Mouse (Mus musculus) layer of hippocampus, adult 18-20 months (tissue): Measurements from ENCODE around the gene Ankrd44. TPM values are rescaled to one million over a fixed set of nuclear protein-coding genes. Genes with fewer than 3 reads are reported as not detected.

ENCODE experiments used
- DNase-seq, 2 experiments: peaks; one replicate each; pipeline ENCODE4 v3.0.0; 2022; ENCODE audit warnings: low spot score in 2 of 2
- total RNA-seq, 2 experiments: library from RNA; stranded (reverse); gene quantifications; 2 replicates each; pipeline ENCODE4 v1.2.3; 2021

Ankrd44 gene
- total RNA-seq, 2 experiments from 2014 or later = 11.1 to 12.6 TPM

DNA sequence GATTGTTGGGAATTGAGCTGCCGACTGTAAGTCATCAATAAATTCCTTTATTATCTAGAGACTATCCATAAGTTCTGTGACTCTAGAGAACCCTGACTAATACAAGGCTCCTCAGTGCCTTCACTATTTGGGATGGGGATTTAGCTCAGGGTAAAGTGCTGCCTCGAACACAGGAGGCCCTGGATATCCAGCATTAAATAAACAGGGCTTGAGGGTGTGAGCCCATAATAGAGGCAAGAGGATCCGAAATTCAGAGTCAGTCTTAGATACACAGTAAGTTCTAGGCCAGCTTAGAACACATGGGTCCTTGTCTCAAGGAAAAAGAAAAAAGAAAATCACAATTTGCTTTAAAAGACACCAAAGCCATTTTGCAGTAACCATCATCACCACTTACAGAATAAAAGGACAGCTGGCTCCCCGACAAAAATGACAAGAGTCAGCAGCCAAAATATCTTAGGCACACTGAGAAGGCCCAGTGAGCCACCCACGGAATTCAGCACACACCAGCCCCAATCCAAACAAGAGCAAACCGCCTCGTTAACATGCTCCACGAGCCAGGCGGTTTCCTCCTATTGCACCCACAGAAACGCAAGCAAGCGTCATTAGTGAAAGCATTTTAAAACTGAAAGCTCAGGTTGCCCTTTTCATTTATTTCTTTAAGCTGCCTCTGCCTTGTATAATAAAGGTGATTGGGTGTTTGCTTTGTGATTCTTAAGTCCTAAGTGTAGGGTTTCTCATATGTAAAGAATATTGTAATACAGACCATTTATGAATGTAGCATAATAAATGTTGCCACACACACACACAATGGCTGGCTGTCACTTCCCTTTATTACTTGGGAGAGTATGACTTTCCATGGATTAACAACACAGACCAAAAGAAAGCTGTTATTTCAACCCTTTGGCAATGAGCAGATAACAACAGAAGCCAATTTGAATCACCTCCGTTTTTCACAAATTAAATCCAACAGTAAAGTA is 29.8 kb downstream of the Ankrd44 start:
- peak; percentile 61 to 70 for DNase-seq

DNA sequence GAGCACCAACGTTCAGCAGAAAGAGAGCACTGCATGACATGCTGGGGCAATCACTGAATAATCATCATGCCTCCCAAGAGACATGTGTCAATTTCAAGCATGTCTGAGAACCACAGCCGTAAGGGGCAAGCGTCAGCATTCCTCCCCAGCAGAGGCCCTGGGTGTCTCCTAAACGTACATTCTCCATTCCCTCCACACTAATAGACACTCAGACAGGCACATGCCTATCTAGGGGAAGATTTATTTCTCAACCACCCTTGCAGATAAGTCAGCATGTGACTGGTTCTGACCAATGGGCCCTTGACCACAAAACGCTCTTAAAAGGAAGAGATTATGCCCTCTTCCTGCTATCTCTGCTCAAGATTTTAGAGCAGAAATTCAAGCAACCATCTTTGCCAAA is 37.7 kb downstream of the Ankrd44 start:
- DNase-seq = no peak

DNA sequence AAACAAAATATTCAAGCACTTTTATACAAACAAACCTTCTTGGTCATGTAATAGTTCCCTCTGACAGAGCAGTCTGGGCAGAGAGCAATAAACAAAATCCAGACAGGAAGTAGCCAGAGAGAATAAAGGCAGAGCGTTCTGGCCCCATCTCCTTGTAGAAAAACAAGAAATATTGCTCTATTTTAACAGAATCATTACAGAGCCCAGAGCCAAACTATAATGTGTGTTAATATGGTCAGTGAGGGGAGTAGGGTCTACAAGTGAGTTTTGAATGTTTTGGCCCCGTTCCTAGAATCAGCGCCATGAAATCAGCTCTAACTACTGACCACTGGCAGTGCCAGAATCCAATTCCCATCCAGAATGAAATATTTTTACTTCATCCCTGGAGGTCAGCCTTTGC is 38.3 kb downstream of the Ankrd44 start:
- no peak for DNase-seq

DNA sequence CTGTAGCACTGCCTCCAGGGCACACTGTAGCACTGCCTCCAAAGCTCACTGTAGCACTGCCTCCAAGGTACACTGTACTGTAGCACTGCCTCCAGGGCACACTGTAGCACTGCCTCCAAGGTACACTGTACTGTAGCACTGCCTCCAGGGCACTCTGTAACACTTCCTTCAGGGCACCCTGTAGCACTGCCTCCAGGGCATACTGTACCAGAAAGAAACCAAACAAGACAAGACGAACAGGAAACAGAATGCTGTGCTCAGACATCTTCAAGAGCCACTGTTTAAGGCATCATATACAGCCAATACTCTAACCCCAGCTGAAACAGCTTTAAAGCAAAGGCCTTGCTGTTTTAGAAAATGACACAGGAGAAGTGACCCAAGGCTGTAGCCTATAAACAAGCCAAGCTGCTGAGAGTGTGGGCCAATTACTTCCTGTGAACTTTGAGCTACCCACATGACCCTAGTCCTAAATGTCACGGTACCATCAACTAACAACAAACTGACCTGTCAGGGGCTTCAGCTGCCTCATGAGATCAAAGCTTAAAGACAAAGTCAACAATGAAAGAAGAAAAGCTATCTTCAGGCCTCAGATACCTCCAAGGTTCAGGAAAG is 43.2 kb downstream of the Ankrd44 start:
- DNase-seq = no peak

DNA sequence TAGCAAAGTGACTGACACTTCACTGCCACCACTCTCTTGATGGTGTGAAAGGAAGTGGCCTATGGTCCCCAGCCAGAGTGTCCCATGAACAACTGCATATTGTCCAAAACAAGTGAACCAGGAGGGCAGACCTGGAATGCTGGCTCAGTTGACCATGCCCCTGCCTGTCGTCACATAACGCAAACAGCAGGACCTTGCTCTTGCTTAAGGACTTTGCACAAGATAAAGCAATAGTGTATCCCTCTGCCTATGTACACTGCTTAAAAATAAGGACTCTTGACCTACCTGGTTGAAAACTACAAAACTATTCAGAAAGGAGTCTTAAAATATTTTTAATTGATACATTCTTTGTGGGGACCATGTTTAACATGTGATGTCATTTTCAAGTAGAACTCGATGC is 44.7 kb downstream of the Ankrd44 start:
- DNase-seq = no peak

DNA sequence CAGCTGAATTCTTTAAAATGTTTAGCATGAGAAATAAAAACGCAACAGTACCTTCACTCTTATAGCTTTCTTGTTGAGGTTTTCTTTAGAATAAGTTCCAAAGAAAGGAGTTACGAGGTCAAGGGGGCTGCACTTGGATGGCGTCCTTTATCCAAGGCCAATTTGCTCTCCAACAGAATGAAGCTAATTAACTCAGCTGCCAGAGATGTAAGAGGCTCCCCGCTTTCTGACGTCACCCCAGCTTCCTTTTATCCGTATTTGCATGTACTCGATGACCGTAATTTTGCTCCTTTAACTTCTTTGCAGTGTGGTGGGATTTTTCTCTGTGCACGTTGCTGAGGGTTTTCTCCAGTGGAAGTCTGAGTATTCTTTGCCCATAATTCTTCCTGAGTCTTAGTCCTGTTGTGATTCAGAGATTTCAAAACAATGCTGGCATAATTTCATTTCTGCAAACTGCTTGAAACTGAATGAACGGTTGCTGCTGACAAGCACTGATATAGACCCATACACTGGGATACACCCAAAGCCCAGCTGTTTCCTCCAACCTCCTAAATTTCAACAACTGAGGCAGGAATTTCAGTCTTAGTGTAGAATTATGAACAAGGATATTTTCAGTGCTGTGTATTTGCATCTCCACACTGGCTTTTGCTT is 48.6 kb downstream of the Ankrd44 start:
- DNase-seq = no peak

DNA sequence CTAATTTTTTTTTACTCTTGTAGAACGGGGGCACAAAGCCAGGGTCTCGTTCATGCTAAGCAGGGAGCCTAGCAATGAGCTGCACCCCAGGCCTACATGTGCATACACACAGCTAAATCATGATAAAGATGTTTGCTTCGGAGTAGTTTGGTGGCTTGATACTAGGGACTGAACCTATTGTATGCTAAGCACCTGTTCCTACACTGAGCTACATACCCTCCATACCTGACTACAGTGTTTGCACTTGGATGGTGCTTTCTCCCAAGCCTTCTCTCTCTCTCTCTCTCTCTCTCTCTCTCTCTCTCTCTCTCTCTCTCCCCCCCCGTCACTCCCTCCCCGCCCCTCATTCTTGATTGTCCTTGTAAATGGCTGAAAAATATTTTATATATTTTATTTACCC is 49.2 kb downstream of the Ankrd44 start:
- no peak for DNase-seq

DNA sequence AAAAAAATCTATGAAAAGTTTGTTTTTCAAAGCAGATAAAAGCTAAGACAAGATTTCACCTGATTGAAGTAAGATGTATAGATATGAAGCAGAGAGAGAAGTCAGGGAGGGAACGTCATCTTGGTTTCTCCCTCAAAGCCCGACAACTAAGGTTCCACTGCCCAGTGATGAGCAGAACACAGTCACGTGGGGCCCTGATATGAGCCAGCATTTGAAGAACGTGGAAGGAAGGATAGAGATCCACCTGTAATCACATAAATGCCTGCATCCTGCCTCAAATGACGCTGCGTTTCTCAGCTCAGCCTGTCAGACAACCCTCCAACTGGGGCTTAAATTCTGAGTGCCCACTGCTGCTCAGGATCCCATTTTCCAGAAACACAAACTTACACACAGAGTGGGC is 52.1 kb downstream of the Ankrd44 start:
- DNase-seq = no peak

DNA sequence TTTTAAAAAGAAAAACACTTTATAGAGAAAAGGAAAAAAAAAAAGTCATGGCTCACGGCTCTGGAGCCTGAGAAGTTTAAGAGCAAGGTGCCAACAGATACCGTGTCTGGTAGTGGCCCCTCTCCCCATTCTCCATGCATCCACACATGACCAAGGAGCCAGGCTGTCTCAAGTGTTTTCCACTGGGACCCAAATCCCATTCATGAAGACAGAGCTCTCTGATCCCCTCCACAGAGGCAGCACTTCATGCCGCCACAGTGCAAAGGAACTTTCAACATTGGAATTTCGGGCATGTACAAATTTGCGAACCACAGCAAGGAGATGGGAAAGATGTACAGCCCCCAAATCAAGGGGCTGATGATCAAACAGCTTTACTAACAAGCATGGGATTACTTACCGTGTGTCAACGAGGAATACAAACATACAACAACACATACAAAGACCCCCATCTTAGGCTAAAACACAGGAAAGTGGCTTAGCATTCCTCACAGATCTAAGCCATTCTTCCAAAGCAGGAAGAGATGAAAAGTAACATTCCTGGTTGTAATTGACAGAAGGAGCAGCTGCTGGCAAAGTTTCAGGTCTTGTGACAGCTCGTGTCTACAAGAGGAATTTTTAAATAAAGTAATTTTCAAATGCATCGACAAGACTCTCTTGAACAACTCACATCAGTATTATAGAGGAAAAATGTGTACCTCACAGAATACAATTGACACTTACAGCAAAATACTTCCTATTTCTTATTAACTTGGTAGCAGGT is 53.1 kb downstream of the Ankrd44 start:
- DNase-seq = peak in 1 of 2 experiments; percentile 11

DNA sequence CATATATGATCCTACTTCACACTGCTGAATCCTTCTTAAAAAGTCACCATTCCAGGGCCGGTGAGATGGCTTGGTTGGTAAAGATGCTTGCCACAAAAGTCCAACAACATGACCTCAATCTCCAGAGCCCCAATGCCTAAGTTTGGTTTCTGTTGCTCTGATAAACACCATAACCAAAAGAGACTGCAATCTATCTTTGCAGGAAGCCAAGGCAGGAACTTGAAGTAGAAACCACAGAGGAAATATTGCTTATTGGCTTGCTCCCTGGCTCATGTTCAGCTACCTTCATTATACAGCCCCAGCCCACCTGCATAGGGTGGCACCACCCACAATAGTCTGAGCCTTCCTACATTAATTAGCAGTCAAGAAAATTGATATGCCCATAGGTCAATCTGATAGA is 54.9 kb downstream of the Ankrd44 start:
- DNase-seq = no peak

DNA sequence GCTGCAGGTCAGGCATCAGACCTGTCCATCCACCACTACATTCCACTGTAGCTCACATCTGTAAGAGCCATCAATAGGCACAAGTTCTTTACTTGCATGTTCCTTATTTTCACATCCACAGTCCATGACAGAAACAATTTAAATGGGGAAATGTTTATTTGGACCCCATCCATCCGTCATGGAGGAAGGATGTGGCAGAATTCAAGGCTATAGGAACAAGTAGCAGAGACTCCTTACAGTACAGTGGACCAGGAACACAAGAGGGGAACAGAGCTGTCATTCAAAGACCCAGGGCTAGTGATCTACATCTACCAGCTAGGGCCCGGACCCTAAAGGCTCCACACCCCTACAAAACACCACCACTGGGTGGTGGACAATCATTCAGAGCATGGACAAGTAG is 55.6 kb downstream of the Ankrd44 start:
- DNase-seq = no peak

DNA sequence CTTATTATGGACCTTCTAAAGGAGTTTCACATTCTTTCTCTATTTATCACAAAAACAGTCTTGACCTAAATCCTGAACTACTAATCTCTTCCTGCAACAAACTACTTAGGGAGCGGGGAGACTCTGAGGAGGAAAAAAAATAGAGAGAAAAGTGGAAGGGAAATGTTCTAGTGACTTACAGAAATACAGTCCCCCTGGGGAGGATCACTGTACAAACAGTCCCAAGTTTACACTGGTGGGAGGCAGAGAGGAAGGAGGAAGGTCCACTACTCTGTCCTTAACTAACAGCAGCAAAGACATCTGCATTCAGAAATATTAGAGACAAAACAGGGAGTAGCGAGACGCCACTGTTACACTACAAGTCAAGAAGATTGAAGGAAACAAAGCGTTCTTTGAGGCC is 59.0 kb downstream of the Ankrd44 start:
- no peak for DNase-seq

DNA sequence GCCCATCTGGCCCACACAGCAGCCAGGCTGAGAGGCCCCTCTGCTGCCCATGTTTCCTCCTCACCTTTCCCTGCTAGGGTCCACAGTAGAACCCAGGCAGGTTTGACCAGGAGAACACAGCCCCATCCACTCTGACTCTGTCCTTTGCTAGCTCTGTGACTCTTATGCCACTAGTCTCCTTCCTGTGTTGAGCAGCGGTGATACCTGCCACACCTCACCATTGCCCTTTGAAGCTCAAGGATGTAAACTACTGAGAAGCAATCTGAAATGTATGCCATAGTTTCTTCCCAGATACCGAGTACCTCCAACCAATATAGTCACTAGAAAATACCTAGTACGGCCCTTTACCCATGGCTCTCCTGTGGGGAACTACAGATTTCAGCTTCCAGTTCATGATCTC is 60.1 kb downstream of the Ankrd44 start:
- no peak for DNase-seq

DNA sequence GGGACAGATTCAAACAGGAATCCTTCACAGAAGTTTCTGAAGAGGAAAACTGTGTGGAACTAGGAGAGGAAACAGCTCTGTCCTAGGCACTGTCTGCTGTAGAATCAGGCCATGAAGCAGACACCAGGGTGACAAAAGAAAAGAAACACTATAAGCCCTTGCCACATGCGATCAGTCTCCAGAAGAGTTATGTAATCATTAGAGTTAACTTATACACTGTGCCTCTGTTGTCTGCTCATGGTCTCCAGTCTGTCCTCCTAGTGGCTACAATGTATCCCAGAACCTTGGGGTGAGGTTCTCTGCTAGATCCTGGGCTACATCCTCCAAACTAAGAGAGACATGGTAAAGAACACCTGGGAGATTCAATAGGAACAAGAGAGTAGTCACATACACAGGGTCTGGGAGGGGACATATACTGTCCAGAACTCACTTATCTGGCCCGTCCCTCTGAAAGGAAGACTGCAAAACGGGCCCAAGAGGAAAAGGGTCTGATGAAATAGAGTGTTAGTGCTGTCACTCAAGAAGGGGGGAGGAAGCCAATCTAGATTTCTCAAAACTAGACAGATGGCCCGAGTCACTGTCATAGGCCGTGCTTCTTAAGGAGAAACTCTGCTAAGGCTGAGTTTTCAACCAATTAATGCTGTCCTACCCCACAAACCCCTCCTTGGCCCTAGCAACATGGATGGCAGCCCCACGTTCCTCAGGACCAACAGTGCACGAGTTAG is 61.1 kb downstream of the Ankrd44 start:
- DNase-seq = no peak

DNA sequence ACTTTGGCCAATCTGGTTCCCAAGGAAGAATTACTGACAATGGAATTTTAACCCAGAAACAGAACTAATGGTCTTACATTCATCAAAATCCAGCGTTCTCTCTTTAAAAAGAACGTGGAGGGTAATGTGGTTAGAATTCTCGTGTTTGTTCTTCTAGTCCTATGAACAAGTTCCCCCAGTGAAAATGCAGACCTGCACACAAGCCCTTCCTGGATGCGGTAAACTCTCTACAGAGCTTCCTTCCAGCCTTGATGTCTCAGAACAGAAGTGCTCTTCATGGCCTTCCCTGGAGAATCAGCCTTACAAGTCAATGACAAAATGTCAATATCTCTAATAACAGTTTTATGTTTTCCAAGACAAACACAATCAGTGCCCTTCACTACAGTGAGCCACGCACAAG is 65.8 kb downstream of the Ankrd44 start:
- no peak for DNase-seq

DNA sequence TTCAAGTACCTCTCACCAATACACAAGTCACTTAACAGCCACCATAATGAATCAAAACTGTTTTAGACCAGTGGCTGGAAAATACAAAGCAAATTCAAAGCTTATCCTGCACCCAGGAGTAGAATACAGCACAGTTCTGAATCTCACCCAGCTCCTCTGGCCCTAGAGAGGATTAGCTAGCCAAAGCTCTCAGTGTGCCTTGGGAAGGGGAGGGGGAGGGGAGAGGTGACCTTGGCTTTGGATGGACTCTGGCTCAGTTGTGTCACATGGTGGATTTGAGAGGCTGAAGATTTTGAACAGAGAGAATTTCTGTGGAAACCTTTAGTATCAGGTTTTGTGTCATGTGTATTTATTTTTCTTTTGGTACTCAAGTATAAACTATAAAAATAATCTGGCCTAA is 66.3 kb downstream of the Ankrd44 start:
- no peak for DNase-seq

DNA sequence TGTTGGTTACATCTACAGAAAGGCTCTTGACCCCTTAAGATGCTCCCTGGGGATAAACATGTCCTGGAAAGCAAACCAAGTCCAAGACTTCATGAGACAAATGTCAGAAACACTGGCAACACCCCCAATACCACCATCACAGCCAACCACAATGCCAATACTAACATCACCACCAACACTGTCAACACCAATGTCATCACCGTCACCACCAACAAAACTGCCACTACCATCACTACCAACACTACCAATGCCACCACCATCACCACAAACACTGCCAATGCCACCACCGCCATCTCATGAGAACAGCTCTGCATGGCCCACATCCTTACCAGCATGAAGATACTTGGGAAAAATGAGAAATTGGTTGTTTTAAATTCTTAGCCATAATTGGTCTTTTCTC is 67.3 kb downstream of the Ankrd44 start:
- DNase-seq = no peak

DNA sequence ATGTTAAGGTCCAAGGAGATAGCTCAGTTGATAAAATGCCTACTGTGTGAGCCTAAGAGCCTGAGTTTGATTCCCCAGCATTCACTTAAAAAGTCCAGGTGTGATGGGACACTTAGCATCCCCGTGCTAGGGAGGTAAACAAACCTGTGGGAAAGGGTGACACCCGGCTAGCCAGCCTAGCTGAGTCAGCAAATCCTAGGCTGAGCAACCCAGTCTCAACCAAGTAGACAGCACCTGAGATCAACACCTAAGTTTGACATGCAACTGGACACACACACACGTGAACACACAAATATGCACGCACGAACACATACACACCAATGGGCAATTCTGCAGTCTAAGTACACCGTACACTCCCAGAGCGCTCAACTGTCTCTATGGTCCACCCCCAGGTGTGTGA is 69.7 kb downstream of the Ankrd44 start:
- no peak for DNase-seq

DNA sequence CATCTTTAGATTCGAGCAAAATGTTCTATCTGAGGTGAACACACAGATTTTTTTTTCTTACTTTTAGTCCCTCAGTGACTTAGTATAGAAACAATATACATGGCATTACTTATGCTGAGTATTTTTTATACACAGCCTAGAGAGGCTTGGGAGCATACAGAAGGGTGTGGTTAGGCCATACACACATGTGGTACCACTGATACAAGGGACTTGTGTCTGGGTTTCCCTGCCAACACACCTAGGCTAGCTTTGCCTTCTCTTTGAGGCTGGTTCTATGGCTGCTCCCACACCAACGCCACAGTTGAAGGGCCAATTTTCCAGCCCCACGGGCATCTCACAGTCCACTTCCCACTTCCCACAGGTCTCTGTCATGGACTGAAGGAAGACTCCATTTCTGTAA is 70.2 kb downstream of the Ankrd44 start:
- DNase-seq = no peak

DNA sequence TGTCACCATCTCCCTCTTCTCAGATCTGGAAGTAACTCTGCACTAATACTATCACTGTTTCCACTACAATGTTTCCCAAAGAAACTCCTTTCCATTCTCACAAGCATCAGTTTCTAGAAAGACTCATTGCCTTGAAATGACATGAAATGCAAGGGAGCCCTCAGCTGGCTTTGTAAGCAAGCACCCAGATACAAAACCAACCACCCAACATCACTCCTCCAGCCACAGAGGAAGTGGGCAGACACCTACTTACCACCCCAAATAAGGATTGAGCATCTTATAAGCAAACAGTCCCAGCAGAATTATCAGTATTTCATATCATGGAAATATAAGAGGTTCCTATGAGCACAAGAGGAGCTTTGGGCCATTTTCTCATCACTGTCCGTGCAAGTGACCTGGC is 71.8 kb downstream of the Ankrd44 start:
- no peak for DNase-seq
